Mouse (Mus musculus): ENCODE measurements at regions not wholly inside any gene's neighbourhood (a gene's known extent, or its start where the extent isn't known, plus 50 kb on each side); places are given as distances from the start of the nearest gene placed in this dataset.

DNA sequence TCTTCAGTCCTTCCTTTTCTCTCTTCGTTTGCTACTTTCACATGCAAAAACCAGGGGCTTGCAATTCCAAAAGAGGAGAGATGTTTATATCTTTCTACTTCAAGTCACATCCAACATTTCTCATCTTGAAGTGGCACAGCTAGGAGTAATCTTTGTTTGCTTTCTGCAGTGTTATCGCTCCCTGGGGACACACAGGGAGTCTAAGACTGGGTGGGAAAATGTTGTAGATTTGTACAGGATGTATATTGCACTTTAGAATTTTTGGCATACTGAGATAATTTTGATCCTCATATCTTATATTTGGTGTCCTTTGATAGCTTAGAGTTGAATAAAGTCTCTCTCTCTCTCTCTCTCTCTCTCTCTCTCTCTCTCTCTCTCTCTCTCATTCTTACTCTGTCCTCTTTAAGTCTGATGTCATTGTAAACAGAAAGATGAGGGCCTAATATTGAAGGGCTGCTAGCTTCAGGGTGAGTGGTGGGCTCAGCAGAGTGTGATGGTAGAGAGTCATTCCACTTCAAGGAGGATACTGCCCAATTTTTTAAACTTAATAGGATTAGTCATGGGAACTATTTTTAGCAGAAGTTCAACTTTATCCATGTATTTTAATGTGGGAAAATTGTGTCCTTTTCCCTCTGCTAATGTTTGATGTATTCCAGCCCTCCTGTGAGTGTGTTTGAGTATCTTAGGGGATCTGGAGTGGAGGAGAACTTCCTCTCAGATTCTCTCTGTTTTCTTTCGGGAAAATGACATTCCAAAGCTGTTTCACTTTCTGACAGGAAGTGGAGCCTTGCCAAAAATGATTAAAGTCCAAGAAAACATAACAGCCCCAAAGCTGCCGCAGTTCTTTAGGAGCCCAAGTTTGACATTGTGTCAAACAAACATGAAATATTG lies 397.3 kb upstream of the Zeb2 start:
- H3K36me3 ChIP-seq (ENCODE audit: insufficient read depth, low read length), result no peaks in the 10 kb centered on the region
- DNase-seq (ENCODE audit: low spot score) (peak; percentile 80), ATAC-seq (peak; percentile 70)
- H3K27me3 ChIP-seq (replicated peaks; ENCODE audit: insufficient read depth, low read length), result no peaks in the 10 kb centered on the region
- H3K4me1 ChIP-seq (ENCODE audit: insufficient read depth, low read depth, low read length), result no peaks in the 10 kb centered on the region
- TF ChIP-seq EP300 (IDR thresholded peaks at IDR 0.05) (0 out of 2 replicates have a peak, but pooled peaks have one; percentile 42), CTCF (IDR thresholded peaks at IDR 0.05) (no peak)
- no peak overlapping the region for H3K9ac ChIP-seq (replicated peaks; ENCODE audit: low read depth)
- no peaks in the 10 kb centered on the region for H3K9me3 ChIP-seq (ENCODE audit: low read length)
- peak overlapping the region; percentile 27; the same call in 1 of the 2 replicates for H3K4me2 ChIP-seq (replicated peaks; ENCODE audit: low read depth, low read length)
- WGBS, result 22% methylated on average over 4 of the region's 4 CpGs
- peak overlapping the region; percentile 9 for H3K27ac ChIP-seq (ENCODE audit: low read length)
- no peak overlapping the region for H3K4me3 ChIP-seq (ENCODE audit: low read depth, low read length)

- no peak overlapping the region for H3K9ac ChIP-seq (replicated peaks; ENCODE audit: low read depth)
- H3K27ac ChIP-seq (ENCODE audit: low read length), result no peak overlapping the region
- ATAC-seq (no peak), DNase-seq (ENCODE audit: low spot score) (no peak)
- H3K9me3 ChIP-seq (ENCODE audit: low read length), result no peaks in the 10 kb centered on the region
- H3K4me3 ChIP-seq (ENCODE audit: low read depth, low read length), result no peak overlapping the region
- no peaks in the 10 kb centered on the region for H3K4me1 ChIP-seq (ENCODE audit: insufficient read depth, low read depth, low read length)
- H3K4me2 ChIP-seq (replicated peaks; ENCODE audit: low read depth, low read length), result no peak overlapping the region
- H3K36me3 ChIP-seq (ENCODE audit: insufficient read depth, low read length), result no peaks in the 10 kb centered on the region
- no peak for TF ChIP-seq CTCF (IDR thresholded peaks at IDR 0.05)
- TF ChIP-seq EP300 (IDR thresholded peaks at IDR 0.05), result no peak
- H3K27me3 ChIP-seq (replicated peaks; ENCODE audit: insufficient read depth, low read length), result no peaks in the 10 kb centered on the region
Measured at GRCm38 (mm10) chr2:45512852-45513251, 395.7 kb upstream of the Zeb2 start.

DNA sequence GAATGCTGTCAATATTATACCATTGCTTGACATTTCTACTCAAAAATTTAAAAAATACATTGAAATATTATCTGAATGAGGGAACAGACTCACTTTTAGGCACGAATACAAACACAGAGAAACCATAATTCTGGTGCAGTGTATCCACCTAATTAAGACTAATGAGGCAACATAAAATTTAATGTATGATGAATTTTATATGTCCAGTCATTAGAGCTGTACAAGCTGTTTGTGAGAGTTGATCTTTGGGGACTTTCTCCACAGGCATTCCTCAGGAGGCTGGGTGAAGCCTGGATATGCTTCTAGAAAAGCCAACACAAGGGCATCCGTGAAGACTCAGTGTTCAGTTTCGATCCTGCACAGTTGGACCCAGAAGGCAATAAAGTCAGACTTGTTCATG lies 394.6 kb upstream of the Zeb2 start:
- Histone ChIP-seq H3K4me3 (ENCODE audit: low read depth, low read length) (no peak overlapping the region), H3K4me1 (ENCODE audit: insufficient read depth, low read depth, low read length) (no peaks in the 10 kb centered on the region), H3K9me3 (ENCODE audit: low read length) (no peaks in the 10 kb centered on the region), H3K27ac (ENCODE audit: low read length) (no peak overlapping the region), H3K36me3 (ENCODE audit: insufficient read depth, low read length) (no peaks in the 10 kb centered on the region), H3K4me2 (replicated peaks; ENCODE audit: low read depth, low read length) (no peak overlapping the region), H3K9ac (replicated peaks; ENCODE audit: low read depth) (no peak overlapping the region), H3K27me3 (replicated peaks; ENCODE audit: insufficient read depth, low read length) (no peaks in the 10 kb centered on the region)
- 86% methylated on average over 3 of the region's 3 CpGs for WGBS
- DNase-seq (ENCODE audit: low spot score), result no peak
- ATAC-seq, result no peak
- TF ChIP-seq EP300 (IDR thresholded peaks at IDR 0.05) (no peak), CTCF (IDR thresholded peaks at IDR 0.05) (no peak)

DNA sequence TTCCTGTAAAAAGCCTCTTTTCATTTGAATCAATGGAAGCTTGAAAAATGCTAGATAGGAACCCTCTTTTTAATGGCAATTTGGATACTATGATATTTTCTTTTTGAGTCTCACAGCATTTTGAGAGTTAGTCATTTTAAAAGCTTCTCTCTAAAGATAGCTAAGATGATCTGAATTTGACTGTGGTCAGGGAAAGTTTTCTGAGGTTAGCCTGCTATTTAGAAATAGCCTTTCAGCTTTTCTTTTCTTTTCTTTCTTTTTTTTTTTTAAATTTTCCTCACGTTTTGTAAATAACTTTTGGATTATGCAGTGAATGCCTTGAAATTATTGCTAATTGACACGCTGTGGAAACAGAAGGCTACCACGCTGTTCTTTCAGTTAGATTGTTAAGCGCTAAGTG lies 387.3 kb upstream of the Zeb2 start:
- Histone ChIP-seq H3K4me2 (replicated peaks; ENCODE audit: low read depth, low read length) (no peak overlapping the region), H3K9me3 (ENCODE audit: low read length) (no peaks in the 10 kb centered on the region), H3K36me3 (ENCODE audit: insufficient read depth, low read length) (no peaks in the 10 kb centered on the region)

GRCm38 (mm10) chr2:45493656-45494055 lies 376.5 kb upstream of the Zeb2 start:
- Histone ChIP-seq H3K9me3 (ENCODE audit: low read length) (no peaks in the 10 kb centered on the region), H3K4me1 (ENCODE audit: insufficient read depth, low read depth, low read length) (no peaks in the 10 kb centered on the region), H3K36me3 (ENCODE audit: insufficient read depth, low read length) (no peaks in the 10 kb centered on the region), H3K4me2 (replicated peaks; ENCODE audit: low read depth, low read length) (no peak overlapping the region), H3K4me3 (ENCODE audit: low read depth, low read length) (no peak overlapping the region), H3K9ac (replicated peaks; ENCODE audit: low read depth) (no peak overlapping the region), H3K27me3 (replicated peaks; ENCODE audit: insufficient read depth, low read length) (no peaks in the 10 kb centered on the region), H3K27ac (ENCODE audit: low read length) (no peak overlapping the region)
- 81% methylated on average over 2 of the region's 2 CpGs for whole genome bisulfite sequencing
- no peak for TF ChIP-seq EP300 (IDR thresholded peaks at IDR 0.05)
- TF ChIP-seq CTCF (IDR thresholded peaks at IDR 0.05), result no peak
- ATAC-seq, result no peak
- DNase-seq (ENCODE audit: low spot score), result no peak

More for the DNA sequence above, 387.3 kb upstream of the Zeb2 start:
- no peaks in the 10 kb centered on the region for H3K27me3 ChIP-seq (replicated peaks; ENCODE audit: insufficient read depth, low read length)
- WGBS, result 90% methylated on average over 4 of the region's 4 CpGs
- no peak for ATAC-seq
- H3K9ac ChIP-seq (replicated peaks; ENCODE audit: low read depth), result no peak overlapping the region
- no peak overlapping the region for H3K4me3 ChIP-seq (ENCODE audit: low read depth, low read length)
- TF ChIP-seq CTCF (IDR thresholded peaks at IDR 0.05) (no peak), EP300 (IDR thresholded peaks at IDR 0.05) (no peak)
- DNase-seq (ENCODE audit: low spot score), result no peak
- H3K27ac ChIP-seq (ENCODE audit: low read length), result no peak overlapping the region
- no peaks in the 10 kb centered on the region for H3K4me1 ChIP-seq (ENCODE audit: insufficient read depth, low read depth, low read length)

DNA sequence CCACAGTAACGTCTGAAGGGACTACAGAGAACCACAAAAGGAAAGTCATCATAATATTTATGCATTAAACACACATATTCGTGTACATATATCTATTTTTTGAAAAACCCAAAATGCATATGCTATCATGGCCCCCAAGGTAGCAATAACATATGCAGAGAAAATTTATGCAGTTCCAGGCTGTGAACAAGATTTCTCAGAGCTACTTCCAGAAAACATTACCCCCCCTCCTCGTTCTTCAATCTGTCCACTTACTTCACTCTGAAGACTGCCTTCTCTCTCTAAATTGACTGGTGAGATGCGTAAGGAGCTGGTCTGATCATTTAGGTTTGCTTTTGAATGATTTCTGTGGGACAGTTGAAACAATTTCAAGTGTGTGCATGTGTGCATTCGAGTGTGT lies 369.3 kb upstream of the Zeb2 start:
- Histone ChIP-seq H3K4me2 (replicated peaks; ENCODE audit: low read depth, low read length) (no peak overlapping the region), H3K4me1 (ENCODE audit: insufficient read depth, low read depth, low read length) (no peaks in the 10 kb centered on the region), H3K36me3 (ENCODE audit: insufficient read depth, low read length) (no peaks in the 10 kb centered on the region), H3K9me3 (ENCODE audit: low read length) (no peaks in the 10 kb centered on the region), H3K27ac (ENCODE audit: low read length) (no peak overlapping the region), H3K27me3 (replicated peaks; ENCODE audit: insufficient read depth, low read length) (no peaks in the 10 kb centered on the region), H3K9ac (replicated peaks; ENCODE audit: low read depth) (no peak overlapping the region), H3K4me3 (ENCODE audit: low read depth, low read length) (no peak overlapping the region)
- 75% methylated on average over 5 of the region's 5 CpGs for WGBS
- ATAC-seq (no peak), DNase-seq (ENCODE audit: low spot score) (no peak)
- TF ChIP-seq EP300 (IDR thresholded peaks at IDR 0.05) (no peak), CTCF (IDR thresholded peaks at IDR 0.05) (no peak)

All from lung, postnatal 0 days (tissue).